Mouse (Mus musculus) heart, embryonic 13.5 days (tissue): ENCODE results near the gene Opalin. TPM values are rescaled to one million over a fixed set of nuclear protein-coding genes. Genes with fewer than 3 reads are reported as not detected.
A peak's percentile ranks its signal among the peaks of the same experiment; 100 is the strongest.

Experiments used
- ATAC-seq: fragments of 200-750 bp; cut with Nextera tagmentation; 2 replicates; pipeline ENCODE4 v1.8.0; 2017; ENCODE audit warnings: moderate TSS enrichment; ENCODE audit not compliant: insufficient number of reproducible peaks, low FRiP score, low TSS enrichment; ENCODE audit errors: extremely low read depth
- H3K27ac ChIP-seq: fragments of 300-500 bp; sonication (generic); replicated peaks from 2 replicates; pipeline ENCODE4 v1.5.1; 2015; ENCODE audit warnings: moderate library complexity, mild to moderate bottlenecking, inconsistent platforms
- H3K27me3 ChIP-seq: fragments of 300-500 bp; sonication (generic); replicated peaks from 2 replicates; pipeline ENCODE4 v1.6.1; 2015; ENCODE audit warnings: mild to moderate bottlenecking, inconsistent platforms
- H3K36me3 ChIP-seq: fragments of 300-500 bp; sonication (generic); 2 replicates; pipeline ENCODE4 v1.6.1; 2015; ENCODE audit warnings: mild to moderate bottlenecking, inconsistent platforms
- H3K4me1 ChIP-seq: fragments of 300-500 bp; sonication (generic); 2 replicates; pipeline ENCODE4 v1.6.1; 2015; ENCODE audit warnings: inconsistent platforms
- H3K4me2 ChIP-seq: fragments of 300-500 bp; sonication (generic); 2 replicates; pipeline ENCODE4 v1.6.1; 2015; ENCODE audit warnings: inconsistent platforms, mild to moderate bottlenecking, moderate library complexity
- H3K4me3 ChIP-seq: fragments of 300-500 bp; sonication (generic); 2 replicates; pipeline ENCODE4 v1.5.1; 2015; ENCODE audit warnings: moderate library complexity, mild to moderate bottlenecking, inconsistent platforms
- H3K9ac ChIP-seq: fragments of 300-500 bp; sonication (generic); 2 replicates; pipeline ENCODE4 v1.6.1; 2015; ENCODE audit warnings: inconsistent platforms, mild to moderate bottlenecking, moderate library complexity
- H3K9me3 ChIP-seq: fragments of 300-500 bp; sonication (generic); 2 replicates; pipeline ENCODE4 v1.6.1; 2016; ENCODE audit warnings: inconsistent platforms
- WGBS: fragments of 180-500 bp; shearing (Covaris S2); methylation state at CpG from one replicate; pipeline ENCODE4 v1.1.7; 2015; ENCODE audit warnings: mixed read lengths; 5-methylcytosine and 5-hydroxymethylcytosine counted together
- polyA plus RNA-seq: library from polyadenylated mRNA; unstranded; fragments of >200 nt; fragmentation: Nextera tagmentation; extraction: Ambion mirVana; gene quantifications from 2 replicates; pipeline ENCODE4 v1.2.1, GENCODE M21; 2015

The Opalin gene
- polyA plus RNA-seq, 1 experiment from 2014 or later: 0.15 TPM

DNA sequence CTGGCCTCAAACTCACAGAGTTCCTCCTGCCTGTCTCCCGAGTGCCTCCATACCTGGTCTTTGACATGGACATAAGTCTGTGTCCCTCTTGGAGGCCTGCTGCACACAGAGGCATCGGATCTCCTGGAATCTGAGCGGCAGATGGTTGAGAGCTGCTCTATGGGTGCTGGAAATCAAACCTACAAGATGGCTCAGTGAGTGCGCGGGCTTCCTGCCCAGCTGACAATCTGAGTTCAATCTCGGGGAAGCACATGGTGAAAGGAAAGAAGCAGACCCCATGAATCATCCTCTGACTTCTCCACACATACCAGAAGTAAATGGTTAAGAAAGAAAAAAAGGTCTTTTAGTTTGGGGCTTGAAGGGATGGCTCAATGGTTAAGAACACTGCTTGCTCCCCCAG lies 45.0 kb downstream of the Opalin start:
- no peak for ATAC-seq

DNA sequence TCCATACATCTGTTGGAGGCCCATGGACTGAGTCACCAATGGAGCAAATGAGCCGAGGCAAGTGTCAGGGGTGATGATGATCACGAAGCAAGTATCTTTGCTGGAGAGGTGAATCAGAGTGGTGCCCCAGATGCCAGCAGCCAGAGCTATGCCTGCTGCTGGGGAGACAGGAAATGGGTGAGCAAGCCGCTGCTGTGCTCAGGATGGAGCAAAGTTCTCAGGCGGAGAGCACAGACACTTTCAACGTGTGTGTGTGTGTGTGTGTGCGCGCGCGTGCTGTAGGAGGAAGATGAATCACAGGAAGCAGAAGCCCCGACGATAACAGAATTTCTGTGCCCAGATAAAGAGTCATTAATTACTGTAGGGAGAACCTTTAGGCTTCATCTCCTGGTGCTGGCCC lies 45.9 kb downstream of the Opalin start:
- Histone ChIP-seq H3K4me2 (no peak overlapping the region), H3K4me3 (no peak overlapping the region), H3K27ac (no peak overlapping the region), H3K4me1 (peaks cover 4% of the 10 kb centered on the region), H3K9me3 (no peaks in the 10 kb centered on the region), H3K9ac (no peak overlapping the region), H3K36me3 (no peaks in the 10 kb centered on the region), H3K27me3 (peaks cover 4% of the 10 kb centered on the region; the same call in 1 of the 2 replicates)
- ATAC-seq: no peak
- 53% methylated on average over 11 of the region's 11 CpGs for WGBS

More for the DNA sequence above, 45.0 kb downstream of the Opalin start:
- peaks cover 4% of the 10 kb centered on the region; the same call in 1 of the 2 replicates for H3K27me3 ChIP-seq
- no peak overlapping the region for H3K27ac ChIP-seq
- whole genome bisulfite sequencing: 77% methylated on average over 6 of the region's 6 CpGs
- H3K4me2 ChIP-seq: no peak overlapping the region
- H3K4me1 ChIP-seq: peaks cover 7% of the 10 kb centered on the region
- H3K4me3 ChIP-seq: no peak overlapping the region
- H3K36me3 ChIP-seq: no peaks in the 10 kb centered on the region
- no peaks in the 10 kb centered on the region for H3K9me3 ChIP-seq
- H3K9ac ChIP-seq: no peak overlapping the region

DNA sequence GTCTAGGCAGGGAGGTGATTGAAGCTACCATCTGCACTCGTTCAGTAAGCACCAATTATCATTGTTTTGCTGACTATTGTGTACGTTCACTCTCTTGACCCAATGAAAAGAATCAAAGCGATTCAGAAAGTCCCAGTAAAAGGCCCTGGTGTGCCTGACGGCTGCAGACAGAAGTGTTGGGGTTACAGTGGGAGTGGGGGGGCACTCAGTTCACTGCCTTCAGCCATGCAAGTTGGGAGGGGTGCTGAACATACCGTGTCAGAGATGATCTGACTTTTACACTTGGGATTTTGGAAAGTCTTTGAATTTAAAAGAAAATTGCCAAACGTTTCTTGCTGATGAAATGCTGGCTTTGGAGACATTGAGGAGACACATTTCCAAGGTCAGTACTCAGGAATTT lies 46.8 kb downstream of the Opalin start:
- Histone ChIP-seq H3K9me3 (no peaks in the 10 kb centered on the region), H3K4me3 (no peak overlapping the region), H3K9ac (no peak overlapping the region), H3K27me3 (peaks cover 4% of the 10 kb centered on the region; the same call in 1 of the 2 replicates), H3K36me3 (no peaks in the 10 kb centered on the region), H3K27ac (no peak overlapping the region), H3K4me2 (no peak overlapping the region), H3K4me1 (no peaks in the 10 kb centered on the region)
- no peak for ATAC-seq
- 54% methylated on average over 6 of the region's 6 CpGs for WGBS

DNA sequence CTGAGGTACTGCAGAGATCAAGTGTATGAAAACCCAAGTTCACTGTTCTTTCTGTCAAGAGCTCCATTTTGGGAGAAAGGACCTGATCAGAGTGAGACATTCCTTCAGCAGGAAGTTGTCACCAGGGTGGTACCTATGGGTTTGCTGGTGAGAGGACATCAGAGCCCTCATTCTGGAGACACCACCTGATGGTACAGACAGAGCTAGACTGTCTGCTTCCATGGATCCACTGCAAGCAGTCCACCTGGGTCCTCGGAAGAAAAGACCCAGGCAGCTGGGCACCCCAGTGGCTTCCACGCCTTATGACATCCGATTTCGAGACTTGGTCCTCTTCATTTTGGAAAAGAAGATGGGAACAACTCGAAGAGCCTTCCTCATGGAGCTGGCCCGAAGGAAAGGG lies 47.7 kb downstream of the Opalin start, which contains the start of gene Dntt:
TSS of gene Dntt (plus strand) at position 57 of the 400 bp plus-strand sequence.
- no peak for ATAC-seq
- Histone ChIP-seq H3K4me3 (no peak within 1 kb of the TSS), H3K36me3 (no peaks in the 10 kb centered on the region), H3K4me1 (no peaks in the 10 kb centered on the region), H3K9me3 (no peaks in the 10 kb centered on the region), H3K9ac (no peak within 1 kb of the TSS), H3K27ac (no peak within 1 kb of the TSS), H3K27me3 (peaks cover 4% of the 10 kb centered on the region; the same call in 1 of the 2 replicates), H3K4me2 (no peak within 1 kb of the TSS)
- 68% methylated on average over 6 of the region's 6 CpGs for WGBS

GRCm38 (mm10) chr19:41027601-41028000 lies 49.3 kb downstream of the Opalin start:
- peaks cover 6% of the 10 kb centered on the region for H3K27me3 ChIP-seq
- H3K4me2 ChIP-seq: no peak overlapping the region
- H3K36me3 ChIP-seq: no peaks in the 10 kb centered on the region
- no peak overlapping the region for H3K9ac ChIP-seq
- H3K4me3 ChIP-seq: no peak overlapping the region
- 88% methylated on average over 9 of the region's 9 CpGs for WGBS
- H3K9me3 ChIP-seq: no peaks in the 10 kb centered on the region
- H3K27ac ChIP-seq: no peak overlapping the region
- ATAC-seq: no peak
- H3K4me1 ChIP-seq: no peaks in the 10 kb centered on the region

GRCm38 (mm10) chr19:41027024-41027423 lies 49.9 kb downstream of the Opalin start:
- Histone ChIP-seq H3K36me3 (no peaks in the 10 kb centered on the region), H3K4me2 (no peak overlapping the region), H3K4me3 (no peak overlapping the region), H3K4me1 (no peaks in the 10 kb centered on the region), H3K9me3 (no peaks in the 10 kb centered on the region), H3K27ac (no peak overlapping the region), H3K27me3 (peaks cover 6% of the 10 kb centered on the region), H3K9ac (no peak overlapping the region)
- WGBS: 75% methylated on average over 5 of the region's 5 CpGs
- ATAC-seq: no peak

- WGBS: 81% methylated on average over 8 of the region's 8 CpGs
- H3K36me3 ChIP-seq: no peaks in the 10 kb centered on the region
- no peak overlapping the region for H3K9ac ChIP-seq
- ATAC-seq: no peak
- H3K27ac ChIP-seq: no peak overlapping the region
- H3K27me3 ChIP-seq: peaks cover 10% of the 10 kb centered on the region
- no peaks in the 10 kb centered on the region for H3K9me3 ChIP-seq
- no peak overlapping the region for H3K4me2 ChIP-seq
- H3K4me1 ChIP-seq: no peaks in the 10 kb centered on the region
- no peak overlapping the region for H3K4me3 ChIP-seq
Measured at GRCm38 (mm10) chr19:41026551-41026950, 50.4 kb downstream of the Opalin start.

DNA sequence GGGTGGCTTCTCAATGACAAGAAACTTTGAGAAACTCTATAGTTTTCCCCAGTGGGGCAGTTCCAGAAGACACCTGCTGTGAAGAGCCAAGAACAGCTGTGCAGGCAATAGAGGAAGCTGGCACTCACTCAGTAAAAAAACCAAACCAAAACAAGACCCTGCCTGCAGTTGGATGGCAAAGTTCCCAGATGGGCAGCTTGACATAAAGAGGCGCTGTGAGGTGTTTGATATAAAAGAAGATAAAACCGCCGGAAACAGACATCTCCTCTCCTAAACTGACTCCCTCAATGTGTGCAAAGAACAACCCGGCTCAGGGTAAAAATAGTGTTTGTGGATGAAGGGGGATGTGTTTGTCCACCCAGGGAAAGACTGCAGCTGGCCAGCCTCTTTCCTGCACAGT lies 54.7 kb downstream of the Opalin start:
- Histone ChIP-seq H3K4me2 (no peak overlapping the region), H3K27ac (no peak overlapping the region), H3K27me3 (peaks cover 45% of the 10 kb centered on the region), H3K9me3 (no peaks in the 10 kb centered on the region), H3K9ac (no peak overlapping the region), H3K36me3 (no peaks in the 10 kb centered on the region), H3K4me3 (no peak overlapping the region), H3K4me1 (no peaks in the 10 kb centered on the region)
- WGBS: 65% methylated on average over 4 of the region's 4 CpGs
- ATAC-seq: no peak

- H3K27ac ChIP-seq: no peak overlapping the region
- H3K27me3 ChIP-seq: peaks cover 53% of the 10 kb centered on the region
- no peaks in the 10 kb centered on the region for H3K36me3 ChIP-seq
- no peak overlapping the region for H3K4me3 ChIP-seq
- WGBS: 64% methylated on average over 3 of the region's 3 CpGs
- no peak for ATAC-seq
- H3K9ac ChIP-seq: no peak overlapping the region
- H3K9me3 ChIP-seq: no peaks in the 10 kb centered on the region
- H3K4me1 ChIP-seq: peaks cover 3% of the 10 kb centered on the region
- H3K4me2 ChIP-seq: no peak overlapping the region
Measured at GRCm38 (mm10) chr19:41020537-41020936, 56.4 kb downstream of the Opalin start.

- WGBS: 62% methylated on average over 5 of the region's 5 CpGs
- no peak overlapping the region for H3K27ac ChIP-seq
- H3K27me3 ChIP-seq: peaks cover 64% of the 10 kb centered on the region
- peaks cover 3% of the 10 kb centered on the region for H3K4me1 ChIP-seq
- H3K9ac ChIP-seq: no peak overlapping the region
- H3K4me2 ChIP-seq: no peak overlapping the region
- no peaks in the 10 kb centered on the region for H3K36me3 ChIP-seq
- no peaks in the 10 kb centered on the region for H3K9me3 ChIP-seq
- no peak for ATAC-seq
- no peak overlapping the region for H3K4me3 ChIP-seq
Measured at GRCm38 (mm10) chr19:41019164-41019675, 57.7 kb downstream of the Opalin start.

GRCm38 (mm10) chr19:41015951-41016716 lies 60.8 kb downstream of the Opalin start:
- Histone ChIP-seq H3K4me3 (peak overlapping the region; percentile 21; the same call in 1 of the 2 replicates), H3K9me3 (no peaks in the 10 kb centered on the region), H3K36me3 (no peaks in the 10 kb centered on the region), H3K4me1 (peaks cover 13% of the 10 kb centered on the region), H3K4me2 (peak overlapping the region; percentile 63), H3K27me3 (peaks cover 74% of the 10 kb centered on the region), H3K9ac (peak overlapping the region; percentile 61; the same call in 1 of the 2 replicates), H3K27ac (no peak overlapping the region)
- 19% methylated on average over 14 of the region's 14 CpGs for WGBS
- ATAC-seq: no peak

GRCm38 (mm10) chr19:41014003-41014402 lies 62.9 kb downstream of the Opalin start:
- Histone ChIP-seq H3K27ac (no peak overlapping the region), H3K9ac (no peak overlapping the region), H3K4me3 (no peak overlapping the region), H3K4me2 (peak overlapping the region; percentile 4; the same call in 1 of the 2 replicates), H3K4me1 (peaks cover 13% of the 10 kb centered on the region), H3K36me3 (no peaks in the 10 kb centered on the region), H3K27me3 (peaks cover 60% of the 10 kb centered on the region), H3K9me3 (no peaks in the 10 kb centered on the region)
- 10% methylated on average over 9 of the region's 9 CpGs for WGBS
- no peak for ATAC-seq
